Mouse (Mus musculus) kidney, postnatal 10 days (tissue): Measurements from ENCODE around the gene Mterf4.
"Not testable (repeated sequence)": the region's sequence is repeated elsewhere in the genome, so short reads cannot be mapped to it uniquely, and the experiment has no call there.

Experiments
- DNase-seq: peaks from one replicate; pipeline ENCODE4 v3.0.0; 2021; ENCODE audit warnings: mixed read lengths

Mterf4 gene

GRCm38 (mm10) chr1:93305581-93306337, at the start of gene Mterf4:
Gene Mterf4 (minus strand): TSS chr1:93305915.
- peak; percentile 89 for DNase-seq

DNA sequence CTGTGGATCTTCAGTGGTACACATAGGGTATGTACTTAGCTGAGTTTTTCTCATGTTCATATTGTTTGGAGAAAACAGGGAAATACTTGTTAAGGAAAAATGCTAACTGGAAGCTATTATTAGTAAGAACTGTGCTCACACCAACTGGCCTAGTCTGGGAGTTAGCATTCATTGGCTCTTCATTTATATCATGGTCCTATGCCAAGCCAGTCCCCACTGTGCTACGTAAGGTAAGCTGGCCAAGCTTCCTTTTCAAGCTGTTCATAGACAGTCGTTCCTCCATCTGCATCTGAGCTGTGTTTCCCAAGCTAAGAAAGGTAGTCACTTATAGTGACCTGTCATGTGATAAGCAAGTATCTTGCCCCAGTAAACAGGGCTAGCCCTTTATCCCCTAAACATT, 47.0 kb upstream of the Mterf4 start:
- DNase-seq = no peak

DNA sequence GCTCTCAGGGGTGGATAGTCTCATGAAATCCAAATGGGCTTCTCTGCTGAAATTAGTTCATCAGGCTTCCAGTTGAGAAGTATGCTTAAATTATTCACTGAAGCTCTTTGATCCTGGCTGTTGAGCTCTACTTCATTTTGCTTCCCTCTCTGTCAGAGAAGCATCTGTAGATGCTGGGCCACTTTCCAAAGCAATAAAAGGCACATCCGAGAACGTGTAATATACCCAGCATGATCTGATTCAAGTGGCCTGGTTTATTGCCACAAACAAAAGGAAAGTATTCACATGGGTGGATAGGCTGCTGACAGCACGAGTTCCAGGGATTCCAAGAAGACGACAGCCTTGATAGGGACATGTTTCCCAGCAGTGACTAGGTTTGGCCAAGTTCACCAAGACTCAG, 44.0 kb upstream of the Mterf4 start:
- no peak for DNase-seq

GRCm38 (mm10) chr1:93347176-93347575, 41.5 kb upstream of the Mterf4 start:
- no peak for DNase-seq

GRCm38 (mm10) chr1:93343504-93344047, 37.9 kb upstream of the Mterf4 start:
- DNase-seq = peak; percentile 96

DNA sequence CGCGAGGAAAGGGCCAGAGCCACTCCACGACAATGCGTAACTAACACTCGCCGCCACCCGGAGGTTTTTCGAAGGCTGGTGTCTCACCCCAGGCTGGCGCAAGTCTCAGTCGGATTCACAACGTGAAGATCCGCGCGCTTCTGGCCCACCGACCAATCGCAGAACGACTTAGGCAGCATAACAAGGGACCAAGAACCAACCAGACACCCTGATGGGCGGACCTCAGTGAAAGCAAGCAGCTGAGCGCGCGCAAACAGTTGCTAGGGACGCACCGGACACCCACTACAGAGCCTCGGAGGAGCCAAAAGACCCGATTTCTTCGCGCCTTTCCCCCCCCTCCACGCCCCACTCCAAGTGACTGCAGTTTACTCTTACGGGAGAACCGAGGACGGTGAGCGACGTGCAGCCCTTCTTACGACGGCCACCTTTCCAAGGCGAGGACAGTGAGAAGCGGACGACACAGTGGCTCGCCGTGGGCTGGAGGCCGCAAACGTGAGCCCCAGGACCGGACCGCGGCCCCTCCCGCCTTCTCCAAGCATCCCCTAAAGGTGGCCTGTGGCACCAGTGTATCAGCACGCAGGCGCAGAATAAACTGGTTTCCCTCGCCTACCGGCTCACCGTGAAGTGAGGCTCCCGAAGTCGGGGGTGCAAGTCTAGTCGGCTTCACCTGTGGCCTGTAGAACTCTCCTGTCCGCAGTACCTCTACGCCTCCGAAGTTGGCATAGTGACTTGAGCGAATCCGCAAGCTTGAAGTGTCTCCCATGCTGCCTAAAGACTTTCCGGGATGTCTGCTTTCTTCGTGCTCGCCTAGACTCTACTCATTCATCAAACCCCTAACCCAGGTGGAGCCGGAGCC, 37.2 kb upstream of the Mterf4 start, which contains the start of the genes Ppp1r7 and Pask:
Gene Ppp1r7, plus strand, starts transcription at position 207 of the 856 bp plus-strand sequence.
Gene Pask, minus strand, starts transcription at position 835 of the 856 bp plus-strand sequence.
- peak; percentile 96 for DNase-seq

- no peak for DNase-seq
These were observed 28.9 kb upstream of the Mterf4 start for GRCm38 (mm10) chr1:93334621-93335020.

DNA sequence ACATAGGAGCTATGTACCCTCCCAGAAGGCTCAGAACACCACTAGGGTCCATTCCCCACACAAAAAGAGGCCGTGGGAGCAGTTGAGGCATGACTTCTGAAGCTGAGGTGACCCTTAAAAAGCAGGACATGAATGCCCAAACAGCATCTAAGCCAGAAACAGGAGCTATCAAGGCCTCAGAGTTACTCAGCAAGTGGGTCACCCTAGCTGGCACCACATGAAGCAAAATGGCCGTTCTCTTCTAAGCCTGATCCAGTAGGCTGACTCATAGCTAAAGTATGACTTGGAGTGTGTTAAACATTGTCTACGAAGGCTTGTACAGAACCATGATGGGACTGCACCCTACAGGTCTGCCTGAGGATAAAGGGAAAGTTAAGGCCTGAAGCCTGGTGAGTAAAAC, 20.7 kb upstream of the Mterf4 start:
- no peak for DNase-seq

GRCm38 (mm10) chr1:93323973-93324372, 18.3 kb upstream of the Mterf4 start:
- DNase-seq = no peak

GRCm38 (mm10) chr1:93300578-93300977, 5.1 kb downstream of the Mterf4 start:
- DNase-seq = no peak

GRCm38 (mm10) chr1:93299791-93300190, 5.9 kb downstream of the Mterf4 start:
- DNase-seq = no peak

DNA sequence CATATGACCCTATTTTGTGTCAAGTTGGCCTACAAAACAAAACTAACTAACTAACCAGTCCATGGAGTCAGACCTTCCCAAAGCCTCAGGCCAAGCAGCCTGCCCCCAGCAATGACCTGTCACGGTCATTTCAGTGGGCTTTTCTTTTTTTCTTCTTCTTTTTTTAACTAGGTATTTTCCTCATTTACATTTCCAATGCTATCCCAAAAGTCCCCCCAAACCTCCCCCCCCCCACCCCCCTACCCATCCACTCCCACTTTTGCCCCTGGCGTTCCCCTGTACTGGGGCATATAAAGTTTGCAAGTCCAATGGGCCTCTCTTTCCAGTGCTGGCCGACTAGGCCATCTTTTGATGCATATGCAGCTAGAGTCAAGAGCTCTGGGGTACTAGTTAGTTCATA, 11.2 kb downstream of the Mterf4 start:
- DNase-seq = not testable (repeated sequence)

GRCm38 (mm10) chr1:93292006-93292405, 13.7 kb downstream of the Mterf4 start:
- no peak for DNase-seq

DNA sequence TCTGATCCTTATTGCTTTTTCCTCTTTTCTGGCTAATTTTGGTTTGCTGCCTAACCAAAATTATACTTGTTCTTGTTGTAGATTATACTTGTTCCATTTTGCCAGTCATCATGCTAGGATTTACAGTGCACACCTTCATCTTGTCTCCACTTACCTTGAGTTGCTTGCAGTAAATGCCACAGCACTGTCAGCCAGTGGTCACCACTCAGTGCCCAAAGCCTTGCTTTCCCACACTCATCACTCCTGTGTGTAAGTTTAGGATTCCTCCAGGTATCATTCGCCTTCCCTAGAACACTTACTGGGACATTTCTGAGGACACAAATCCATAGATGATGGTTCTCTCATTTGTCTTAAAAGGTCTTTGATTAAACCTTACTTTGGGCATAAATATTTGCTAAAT, 14.1 kb downstream of the Mterf4 start:
- DNase-seq = no peak

DNA sequence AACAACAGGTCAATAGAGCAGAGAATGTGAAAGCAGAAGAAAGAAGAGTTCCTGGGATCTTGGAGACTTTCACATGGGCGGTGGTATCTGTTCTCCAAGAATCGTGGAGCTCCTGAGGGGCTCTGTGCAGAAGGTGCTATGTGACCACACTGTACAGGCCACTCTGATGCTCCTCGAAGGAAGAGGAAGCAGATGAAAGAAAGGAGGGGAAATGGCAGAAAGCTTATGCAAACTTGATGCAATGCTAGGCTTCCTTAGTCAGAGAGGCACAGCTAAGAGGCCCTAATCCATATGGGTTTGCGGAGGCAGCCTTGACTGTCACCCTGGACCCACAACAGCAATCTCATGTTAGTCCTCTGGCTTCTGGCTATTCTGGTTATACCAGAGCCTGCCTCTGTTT, 14.8 kb downstream of the Mterf4 start:
- DNase-seq = no peak

GRCm38 (mm10) chr1:93289678-93290214, 16.0 kb downstream of the Mterf4 start:
- DNase-seq = no peak

GRCm38 (mm10) chr1:93277041-93277440, 28.7 kb downstream of the Mterf4 start:
- no peak for DNase-seq

- no peak for DNase-seq
These were observed 30.2 kb downstream of the Mterf4 start for GRCm38 (mm10) chr1:93275561-93275960.

DNA sequence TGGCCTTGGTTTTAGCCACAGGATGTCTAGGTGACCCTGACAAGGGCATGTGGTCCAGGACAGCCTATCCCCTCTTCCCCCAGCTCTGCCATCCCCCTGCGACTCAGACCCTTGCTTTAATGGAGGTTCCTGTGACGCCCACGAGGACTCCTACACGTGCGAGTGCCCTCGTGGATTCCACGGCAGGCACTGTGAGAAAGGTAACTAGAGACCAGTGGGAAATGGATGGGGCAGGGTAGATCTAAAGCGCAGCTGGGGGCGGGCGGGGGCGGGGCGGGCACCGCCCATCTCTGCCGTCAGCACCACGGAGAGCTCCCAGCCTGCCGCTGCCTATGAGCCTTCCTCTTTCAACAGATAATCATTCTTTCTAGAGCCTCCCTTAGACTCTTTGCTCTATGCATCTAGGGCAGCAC, 33.3 kb downstream of the Mterf4 start:
- peak; percentile 75 for DNase-seq

DNA sequence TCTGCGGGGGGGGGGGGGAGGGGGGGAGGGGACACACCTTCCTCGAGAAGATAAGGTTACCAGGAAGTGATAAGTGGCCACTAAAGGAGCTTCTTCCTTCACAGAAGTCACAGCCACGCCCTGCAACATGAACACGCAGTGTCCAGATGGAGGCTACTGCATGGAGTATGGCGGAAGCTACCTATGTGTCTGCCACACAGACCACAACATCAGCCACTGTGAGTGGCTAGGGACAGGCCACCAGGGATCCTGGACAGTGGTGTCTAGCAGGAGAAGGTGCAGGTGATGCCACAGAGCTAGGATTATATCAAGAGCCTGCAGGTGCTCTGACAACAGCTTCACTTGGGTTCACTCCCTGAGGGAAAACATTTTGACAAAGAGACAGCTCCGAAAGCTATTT, 34.0 kb downstream of the Mterf4 start:
- no peak for DNase-seq

DNA sequence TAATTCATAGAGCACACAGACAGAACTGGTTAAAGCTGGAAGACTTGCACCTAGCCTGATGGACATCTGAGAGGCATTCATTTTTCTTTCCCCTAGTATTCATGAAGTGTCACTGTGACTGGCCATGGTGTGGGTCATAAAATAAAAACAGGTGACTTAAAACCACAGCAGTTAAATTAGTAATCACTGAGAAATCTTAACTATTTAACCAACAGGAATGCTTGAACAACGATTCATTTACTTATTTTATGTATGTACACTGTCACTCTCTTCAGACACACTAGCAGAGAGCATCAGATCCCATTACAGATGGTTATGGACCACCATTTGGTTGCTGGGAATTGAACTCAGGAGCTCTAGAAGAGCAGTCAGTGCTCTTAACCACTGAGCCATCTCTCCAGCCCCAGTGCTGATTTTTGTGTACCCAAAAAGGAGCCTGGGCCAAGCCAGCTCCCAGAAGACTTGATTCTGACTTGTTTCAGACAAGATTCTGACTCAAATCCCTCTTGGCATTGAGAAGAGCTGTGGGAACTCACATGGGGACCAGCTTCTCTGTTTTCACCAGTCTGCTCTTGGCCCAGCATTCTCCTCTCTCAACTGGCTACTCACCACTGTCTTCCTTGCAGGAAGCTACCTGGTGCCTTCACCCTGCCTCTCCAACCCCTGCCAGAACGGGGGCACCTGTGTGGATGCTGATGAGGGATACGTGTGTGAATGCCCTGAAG, 35.0 kb downstream of the Mterf4 start:
- no peak for DNase-seq

- DNase-seq = no peak
These were observed 37.5 kb downstream of the Mterf4 start for GRCm38 (mm10) chr1:93268246-93268645.

DNA sequence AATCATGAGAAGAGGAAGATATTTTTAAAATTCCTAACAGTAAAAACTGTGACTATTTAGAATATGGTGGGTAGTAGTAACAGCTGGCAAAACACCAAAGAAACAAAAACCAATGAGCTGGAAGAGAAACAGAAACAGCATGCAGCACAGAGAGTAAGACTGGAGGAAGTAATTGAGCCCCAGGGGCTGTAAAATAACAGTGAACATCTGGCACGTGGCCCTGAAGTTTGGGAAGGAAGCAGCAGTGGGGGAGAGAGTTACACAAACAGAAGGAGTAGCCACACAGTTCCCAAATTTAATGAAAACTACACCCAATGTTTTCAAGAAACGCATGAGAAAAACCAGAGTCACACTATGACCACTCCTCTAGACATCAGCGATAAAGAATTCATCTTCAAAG, 38.5 kb downstream of the Mterf4 start:
- DNase-seq = peak; percentile 62
